Mouse (Mus musculus) cerebellum, postnatal 36 days (tissue): ENCODE measurements at regions not wholly inside any gene's neighbourhood (a gene's known extent, or its start where the extent isn't known, plus 50 kb on each side); places are given as distances from the start of the nearest gene placed in this dataset.
A peak's percentile ranks its signal among the peaks of the same experiment; 100 is the strongest.

ENCODE experiments used
- DNase-seq, 2 experiments: peaks; one replicate each; pipeline ENCODE4 v3.0.0; 2021 to 2022; ENCODE audit warnings: mixed read lengths in 2 of 2

- DNase-seq = no peak
These were observed 646.1 kb downstream of the Gm9195 start for GRCm38 (mm10) chr14:71845546-71845945.

GRCm38 (mm10) chr14:71808863-71809487 is 682.7 kb downstream of the Gm9195 start:
- DNase-seq = no peak

GRCm38 (mm10) chr14:71805624-71806023 is 686.0 kb downstream of the Gm9195 start:
- no peak for DNase-seq

GRCm38 (mm10) chr14:71799861-71800260 is 691.8 kb downstream of the Gm9195 start:
- DNase-seq = no peak

- no peak for DNase-seq
These were observed 695.9 kb downstream of the Gm9195 start for GRCm38 (mm10) chr14:71795713-71796112.

- no peak for DNase-seq
These were observed 714.6 kb downstream of the Gm9195 start for GRCm38 (mm10) chr14:71776990-71777525.

GRCm38 (mm10) chr14:71766856-71767255 is 724.8 kb downstream of the Gm9195 start:
- DNase-seq = no peak

GRCm38 (mm10) chr14:71728542-71728941 is 763.1 kb downstream of the Gm9195 start:
- no peak for DNase-seq

GRCm38 (mm10) chr14:71723526-71723925 is 768.1 kb downstream of the Gm9195 start:
- no peak for DNase-seq

- DNase-seq = no peak
These were observed 781.9 kb downstream of the Gm9195 start for GRCm38 (mm10) chr14:71709528-71710289.

GRCm38 (mm10) chr14:71692752-71693437 is 798.7 kb downstream of the Gm9195 start:
- DNase-seq = no peak

GRCm38 (mm10) chr14:71674564-71674963 is 817.1 kb downstream of the Gm9195 start:
- DNase-seq = no peak

GRCm38 (mm10) chr14:71673837-71674236 is 817.8 kb downstream of the Gm9195 start:
- peak; percentile 96 to 99 for DNase-seq

GRCm38 (mm10) chr14:71672481-71672880 is 819.2 kb downstream of the Gm9195 start:
- peak; percentile 14 to 21 for DNase-seq

- DNase-seq = no peak
These were observed 819.6 kb downstream of the Gm9195 start for GRCm38 (mm10) chr14:71671994-71672393.

GRCm38 (mm10) chr14:71670435-71670834 is 821.2 kb downstream of the Gm9195 start:
- peak; percentile 12 to 28 for DNase-seq

GRCm38 (mm10) chr14:71666656-71667055 is 825.0 kb downstream of the Gm9195 start:
- no peak for DNase-seq

GRCm38 (mm10) chr14:71660166-71660565 is 831.5 kb downstream of the Gm9195 start:
- DNase-seq = no peak

GRCm38 (mm10) chr14:71654785-71655627 is 836.6 kb downstream of the Gm9195 start:
- no peak for DNase-seq

- no peak for DNase-seq
These were observed 849.1 kb downstream of the Gm9195 start for GRCm38 (mm10) chr14:71642536-71642935.

- DNase-seq = no peak
These were observed 852.6 kb downstream of the Gm9195 start for GRCm38 (mm10) chr14:71639083-71639482.

- DNase-seq = no peak
These were observed 856.5 kb downstream of the Gm9195 start for GRCm38 (mm10) chr14:71635091-71635490.
